Mouse (Mus musculus) layer of hippocampus, adult 11-12 months (tissue): Measurements from ENCODE around the gene Rpp14.
A peak's percentile ranks its signal among the peaks of the same experiment; 100 is the strongest.

Source experiments
- DNase-seq: peaks from one replicate; pipeline ENCODE4 v3.0.0; 2022; ENCODE audit warnings: low spot score

Rpp14 gene

DNA sequence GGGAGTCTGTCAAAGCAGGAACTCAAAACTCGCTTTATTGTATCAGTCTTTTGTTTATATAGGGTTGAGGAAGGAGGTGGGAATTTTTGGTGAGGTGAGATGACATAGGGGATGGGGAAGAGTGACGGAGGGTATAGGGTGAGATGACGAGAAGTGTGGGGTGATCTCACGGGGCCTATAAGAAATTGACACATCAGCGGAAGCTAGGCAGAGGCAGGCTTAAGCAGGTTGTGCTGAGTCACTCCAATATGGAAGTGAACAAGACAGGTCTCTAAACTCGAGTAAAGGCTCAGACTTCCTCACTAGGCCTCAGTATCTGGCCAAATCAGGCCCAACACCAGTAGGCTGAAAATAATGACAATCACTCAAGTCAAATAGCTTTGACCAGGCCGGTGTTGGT, 20.2 kb upstream of the Rpp14 start:
- DNase-seq = no peak

DNA sequence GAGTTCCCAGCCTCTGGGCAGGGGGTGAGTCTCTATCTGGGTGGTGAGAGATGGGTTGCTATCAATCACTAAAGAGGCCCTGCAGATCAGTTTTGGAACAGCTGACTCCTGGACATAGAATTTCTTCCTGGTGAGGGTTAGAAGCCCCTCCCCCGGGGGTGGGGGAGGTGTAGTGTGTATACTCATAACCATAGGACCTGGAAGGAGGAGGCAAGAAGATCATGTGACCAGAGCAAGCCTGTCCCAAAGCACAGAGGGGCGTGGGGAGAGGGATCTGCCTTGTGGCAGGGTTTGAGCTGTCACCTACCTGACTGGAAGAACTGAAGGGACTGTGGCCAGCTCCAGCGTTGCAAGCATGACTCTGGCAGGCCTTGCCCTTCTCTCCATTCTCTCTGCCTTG, 18.1 kb upstream of the Rpp14 start:
- DNase-seq = no peak

DNA sequence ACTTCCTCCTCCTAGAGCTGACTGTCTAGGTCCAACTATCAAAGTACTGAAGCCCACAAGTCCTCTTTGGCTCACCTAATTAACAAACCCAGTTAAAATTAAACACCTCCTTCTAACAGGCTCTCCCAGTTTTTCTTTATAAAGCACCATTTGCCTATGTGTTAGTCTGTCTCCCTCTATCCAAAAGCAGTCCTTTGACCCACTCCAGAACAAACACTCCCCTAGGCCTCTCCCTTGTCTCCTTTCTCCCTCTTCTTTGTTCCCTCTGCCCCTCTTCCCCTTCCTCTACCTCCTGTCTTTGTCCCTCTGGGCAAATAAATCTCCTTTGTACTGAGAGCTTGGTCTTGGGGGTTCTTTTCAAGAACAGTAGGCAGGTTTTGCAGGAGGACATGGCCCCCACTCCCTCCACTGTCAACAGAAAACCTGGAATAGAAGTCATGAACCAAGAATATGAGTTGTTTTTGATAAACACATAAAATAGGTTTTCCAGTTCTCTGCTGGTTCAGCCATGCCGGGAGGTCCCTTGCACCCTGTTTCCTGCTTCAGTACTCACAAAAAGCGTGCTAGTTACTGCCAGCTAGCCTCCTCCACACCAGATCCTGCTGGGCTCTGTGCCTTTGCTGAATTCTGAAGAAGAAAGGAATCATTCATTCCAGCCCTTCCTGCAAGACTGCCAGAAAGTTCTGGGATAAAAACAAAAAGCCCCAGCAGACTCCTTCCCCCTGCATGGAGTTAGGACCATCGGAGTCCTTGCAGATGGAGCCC, 17.4 kb upstream of the Rpp14 start:
- peak; percentile 50 for DNase-seq

DNA sequence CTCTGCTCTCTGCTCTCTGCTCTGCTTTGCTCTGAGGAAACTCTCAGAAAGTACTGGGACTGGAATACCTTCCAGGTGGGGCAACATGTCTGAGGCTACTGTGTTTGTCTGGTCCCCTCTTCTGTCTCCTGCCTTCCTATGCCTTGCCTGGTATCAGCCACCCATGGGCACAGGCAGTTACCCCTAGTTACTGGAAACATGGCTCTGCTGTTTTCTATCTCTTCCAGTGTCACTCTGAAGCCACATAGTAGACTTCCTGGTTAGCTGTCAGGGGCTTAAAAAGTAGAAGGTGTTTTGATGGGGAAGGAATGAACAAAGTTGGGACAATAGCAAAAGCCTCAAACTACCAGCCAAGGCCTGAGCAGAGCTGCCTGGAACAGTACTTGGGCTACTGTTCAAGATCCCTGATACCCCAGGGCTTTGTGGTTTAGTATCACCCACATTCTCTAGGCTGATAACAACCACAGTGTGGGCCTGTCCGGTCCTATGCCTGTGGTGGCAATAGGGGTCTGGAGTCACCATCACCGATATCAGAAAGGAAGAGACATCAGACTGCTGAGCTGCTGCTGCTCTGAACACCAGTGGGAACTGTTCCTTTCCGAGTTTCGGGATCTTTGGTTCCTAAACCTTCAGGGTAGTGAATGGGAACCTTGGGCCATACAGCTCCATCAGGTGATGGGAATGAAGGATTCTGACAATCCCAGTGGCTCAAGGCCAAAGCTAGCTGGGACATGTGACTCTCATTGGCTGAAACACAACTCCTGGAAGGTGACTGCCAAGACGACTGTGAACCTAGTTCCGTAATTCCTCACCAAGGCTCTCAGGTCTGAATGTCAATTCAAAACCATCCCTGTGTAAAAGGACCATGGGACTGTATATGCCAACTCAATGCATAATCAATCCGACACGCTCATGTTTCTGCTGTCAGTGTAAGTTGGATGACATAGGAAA, 16.1 kb upstream of the Rpp14 start:
- no peak for DNase-seq

DNA sequence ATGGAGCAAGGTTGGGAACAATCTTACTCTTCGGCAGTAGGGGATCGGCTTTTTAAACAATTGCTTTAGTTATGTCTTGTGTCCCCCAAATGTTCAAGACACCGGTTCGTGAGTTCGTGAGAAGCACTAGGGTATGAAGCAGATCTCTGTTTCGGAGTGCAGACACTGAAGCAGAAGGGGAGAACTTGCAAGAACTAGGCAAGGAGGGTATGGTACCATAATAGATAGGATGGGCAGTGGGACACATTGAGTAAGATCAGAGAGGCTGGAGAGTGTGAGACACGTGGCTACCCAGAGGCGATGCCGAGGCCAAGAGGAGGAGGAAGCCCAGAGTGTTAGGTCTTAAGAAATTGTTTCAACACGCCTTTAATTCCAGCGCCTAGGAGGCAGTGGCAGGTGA, 551 bp downstream of the Rpp14 start:
- DNase-seq = no peak

DNA sequence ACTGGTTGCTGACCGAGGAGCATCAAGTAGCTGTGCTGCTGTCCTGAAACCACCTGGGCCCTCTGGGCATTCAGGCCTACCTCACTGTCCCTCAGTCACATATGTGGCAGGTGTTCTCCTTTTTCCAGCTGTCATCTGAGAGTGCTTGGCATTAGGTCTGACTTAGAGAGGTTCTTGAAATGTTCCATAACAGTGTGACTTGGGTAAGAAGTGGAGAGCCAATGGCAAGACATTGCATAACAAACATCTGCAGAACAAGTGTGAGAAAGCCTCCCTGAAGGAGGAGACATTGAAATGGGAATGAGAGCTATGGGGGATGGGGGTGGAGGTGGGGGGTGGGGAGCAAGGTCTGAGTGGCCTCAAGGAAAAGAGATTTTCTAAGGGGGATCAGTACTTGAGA, 2.8 kb downstream of the Rpp14 start:
- DNase-seq = no peak

DNA sequence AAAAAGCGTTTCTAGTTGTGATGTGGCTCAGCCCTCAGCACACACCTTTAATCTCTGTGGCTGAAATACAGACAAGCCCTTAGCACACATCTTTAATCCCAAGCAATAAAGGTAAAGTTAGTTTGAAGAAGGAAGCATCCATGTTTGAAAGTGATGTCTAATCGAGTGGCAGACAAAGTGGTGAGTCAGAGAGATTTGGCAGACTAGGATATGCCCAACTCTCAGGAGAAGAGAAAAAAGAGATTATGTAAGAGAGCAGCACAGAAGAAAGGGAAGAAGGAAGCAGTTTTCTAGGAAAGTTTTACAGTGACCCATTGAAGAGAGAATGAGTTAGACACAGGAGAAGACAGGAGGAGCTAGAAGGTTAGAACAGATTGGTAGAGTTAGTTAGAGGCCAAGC, 8.8 kb downstream of the Rpp14 start:
- DNase-seq = no peak

DNA sequence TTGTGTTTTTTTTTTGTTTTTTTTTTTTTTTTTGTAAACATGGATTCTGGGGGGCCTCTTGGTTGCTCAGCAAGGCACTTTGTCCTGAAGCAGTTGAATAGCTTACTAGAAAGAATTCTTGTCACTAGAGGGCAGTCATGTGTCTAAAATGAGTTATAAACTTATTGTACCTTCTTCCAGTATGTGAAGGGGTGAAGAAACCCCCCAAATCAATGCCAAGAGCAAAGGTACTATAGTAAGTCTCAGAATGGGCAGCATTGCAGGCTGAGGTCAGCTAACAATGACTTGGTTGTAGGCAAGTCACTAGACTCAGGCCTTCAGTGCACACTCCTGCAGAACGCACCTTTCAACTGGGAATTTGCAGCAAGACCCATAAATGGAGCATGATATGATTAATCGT, 12.4 kb downstream of the Rpp14 start:
- no peak for DNase-seq

DNA sequence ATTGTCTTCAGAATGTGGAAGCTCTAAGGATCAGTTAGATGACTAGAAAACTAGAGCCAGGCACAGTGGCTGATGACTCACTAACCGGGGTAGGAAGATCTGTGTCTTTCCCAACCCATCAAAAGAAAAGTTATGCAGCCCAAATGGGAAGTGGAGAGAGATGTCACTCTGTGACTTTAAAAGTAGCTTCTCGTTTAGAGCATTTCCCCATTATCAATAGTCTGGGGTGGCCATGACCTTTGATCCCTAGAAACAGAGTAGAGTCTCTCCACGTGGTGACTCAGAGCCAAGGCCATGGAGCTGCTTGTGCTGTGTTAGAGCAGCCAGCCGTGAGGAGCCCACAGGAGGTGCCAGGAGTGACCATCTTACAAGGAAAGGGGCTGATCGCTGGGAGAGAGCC, 13.3 kb downstream of the Rpp14 start:
- no peak for DNase-seq

DNA sequence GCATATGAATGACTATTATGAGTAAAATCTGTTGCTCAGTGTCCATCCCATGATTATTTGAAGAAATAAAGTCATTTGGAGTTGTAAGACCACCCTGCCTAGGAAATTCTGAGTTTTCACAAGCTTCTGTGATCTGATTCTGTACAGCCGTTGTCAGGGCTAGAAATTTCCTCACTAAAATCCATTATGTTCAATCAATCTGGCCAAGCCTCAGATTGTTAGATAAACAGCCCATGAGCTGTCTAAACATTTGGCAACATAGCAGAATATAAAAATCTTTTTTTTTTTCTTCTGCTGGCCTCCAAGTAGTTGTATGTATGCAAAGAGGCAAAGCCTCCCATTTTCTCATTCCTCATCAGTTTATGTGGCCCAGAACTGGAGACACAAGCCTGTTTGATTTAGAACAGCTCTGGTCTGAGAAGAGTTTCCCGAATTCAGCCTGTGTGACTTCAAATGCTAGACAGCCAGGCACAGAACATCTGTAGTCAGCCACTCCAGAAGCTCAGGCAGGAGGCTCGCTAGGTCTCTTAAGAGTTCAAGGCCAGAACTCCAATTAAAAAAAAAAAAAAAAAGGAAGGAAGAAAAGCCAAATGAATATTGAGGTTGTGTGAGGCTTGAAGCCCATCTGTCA, 14.9 kb downstream of the Rpp14 start:
- DNase-seq = no peak

DNA sequence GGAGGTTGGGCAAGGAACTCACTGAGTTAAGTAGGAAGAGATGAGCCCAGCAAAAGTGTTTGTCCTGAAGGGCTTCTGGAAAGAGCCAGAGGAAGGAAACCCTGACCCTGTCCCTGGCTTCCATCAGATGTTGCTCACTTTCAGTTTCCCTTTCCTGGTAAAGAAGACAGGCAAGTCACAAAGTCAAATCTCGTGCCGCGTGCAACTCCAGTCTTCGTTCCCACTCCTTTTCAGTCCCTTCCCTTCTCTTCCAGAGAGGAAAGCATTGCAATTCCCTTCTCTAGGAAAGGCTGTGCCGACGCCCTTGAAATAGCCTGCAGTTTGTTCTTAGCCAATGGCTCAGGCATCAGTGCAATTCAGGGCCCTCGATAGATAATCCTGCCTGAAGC, 15.4 kb downstream of the Rpp14 start:
- no peak for DNase-seq

DNA sequence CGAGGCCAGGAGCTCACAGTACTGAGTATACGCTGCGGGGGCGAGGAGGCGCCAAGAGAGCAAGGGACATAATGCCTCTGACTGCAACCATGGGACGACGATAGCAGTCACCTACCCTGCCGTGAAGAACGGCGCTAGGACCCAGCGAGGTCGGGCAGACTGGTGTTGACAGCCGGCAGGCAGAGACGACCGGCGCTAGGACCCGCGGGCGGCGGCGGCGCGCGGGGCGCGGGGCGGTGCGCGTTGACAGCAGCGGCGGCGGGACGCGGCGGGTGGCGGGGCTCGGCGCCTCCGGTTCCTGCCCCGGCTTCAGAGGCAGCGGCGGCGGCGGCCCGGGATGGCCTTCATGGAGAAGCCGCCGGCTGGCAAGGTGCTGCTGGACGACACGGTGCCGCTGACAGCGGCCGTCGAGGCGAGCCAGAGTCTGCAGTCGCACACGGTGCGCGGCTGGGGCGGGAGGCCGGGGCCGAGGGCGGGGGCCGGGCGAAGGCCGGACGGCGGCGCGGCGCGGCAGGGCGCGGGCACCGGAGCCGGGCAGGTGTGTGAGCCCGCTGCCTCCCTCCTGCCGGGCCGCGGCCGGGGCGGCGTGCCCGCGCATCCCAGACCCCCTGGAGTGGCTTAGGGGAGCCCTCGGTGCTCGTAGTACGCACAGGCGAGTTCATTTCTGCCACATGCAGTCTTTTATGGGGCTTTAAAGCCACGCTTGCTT, 18.0 kb downstream of the Rpp14 start, which contains the start of gene Pxk:
Pxk (plus strand) TSS at position 234 of the 709 bp plus-strand sequence.
- DNase-seq = peak; percentile 90

DNA sequence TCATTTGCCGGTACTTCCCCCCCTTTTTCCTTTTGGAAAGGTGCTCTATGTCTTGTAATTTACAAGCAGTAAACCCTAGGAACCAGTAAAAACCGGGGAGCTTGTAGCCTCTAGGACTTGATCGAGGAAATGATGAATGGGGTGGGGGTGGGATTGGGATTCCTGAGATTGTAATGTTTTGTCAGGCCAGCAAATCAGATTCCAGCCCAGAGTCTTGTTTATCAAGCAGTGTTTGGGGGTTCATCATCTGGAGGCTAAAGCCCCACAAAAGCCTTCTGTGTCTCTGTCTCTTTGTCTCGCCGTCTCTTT, 18.5 kb downstream of the Rpp14 start:
- DNase-seq = no peak

DNA sequence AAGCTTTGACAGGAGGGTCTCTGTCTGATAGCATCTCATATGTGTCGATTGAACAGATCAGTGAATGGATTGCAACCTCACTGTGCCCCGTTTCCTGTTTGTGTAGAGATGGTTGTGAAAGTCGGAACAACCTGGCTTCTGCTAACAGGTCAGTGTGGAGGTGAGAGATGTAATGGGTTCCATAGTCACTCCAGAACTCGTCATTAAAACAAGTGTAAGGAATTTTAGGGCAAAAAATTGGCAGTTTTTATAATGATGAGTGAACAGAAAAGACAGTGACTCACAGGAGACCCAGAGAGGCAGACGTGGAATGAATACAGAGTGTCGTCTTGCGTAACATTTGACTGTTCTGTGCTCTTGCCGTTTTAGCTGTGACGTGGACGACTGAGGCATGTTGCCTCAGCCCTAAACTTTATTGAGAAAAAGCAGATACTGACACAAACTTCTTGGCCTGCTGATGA, 19.4 kb downstream of the Rpp14 start:
- DNase-seq = peak; percentile 37

DNA sequence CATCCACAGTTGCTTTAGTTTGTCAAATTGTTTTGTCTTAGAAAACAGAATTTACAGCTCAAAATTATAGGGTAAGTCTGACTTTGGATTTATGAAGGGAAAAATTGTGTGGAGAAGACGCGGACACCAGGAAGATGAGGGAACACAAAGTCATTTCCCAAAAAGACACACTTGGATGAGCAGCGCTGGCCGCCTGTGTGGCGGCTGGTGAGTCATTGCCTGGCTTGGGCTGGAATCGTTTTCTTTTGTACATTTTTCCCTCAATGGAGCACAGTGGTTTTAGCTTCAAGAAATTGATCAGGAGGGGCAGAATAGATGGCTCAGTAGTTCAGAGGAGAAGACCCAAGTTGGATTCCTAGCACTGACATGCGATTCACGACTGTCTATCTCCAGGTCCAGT, 21.7 kb downstream of the Rpp14 start:
- no peak for DNase-seq

DNA sequence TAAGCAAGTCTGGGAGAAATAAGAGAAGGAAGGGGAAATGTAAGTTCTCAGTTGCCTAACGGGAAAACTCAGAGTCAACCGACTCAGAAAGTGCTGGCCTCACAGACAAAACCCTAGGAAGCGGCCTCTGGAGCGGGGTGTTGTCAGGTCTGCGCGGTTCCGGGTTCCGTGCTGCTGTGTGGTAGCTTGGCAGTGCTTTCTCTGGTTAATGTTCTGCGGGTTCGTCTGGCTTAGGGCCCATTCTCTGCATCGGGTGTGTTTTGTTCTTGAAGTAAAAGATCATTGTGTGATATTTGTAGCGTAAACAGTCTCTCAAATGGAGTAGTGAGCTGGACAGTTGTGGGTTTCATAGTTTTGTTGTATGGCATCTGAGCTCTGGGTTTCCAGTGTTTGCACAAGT, 22.5 kb downstream of the Rpp14 start:
- DNase-seq = no peak

DNA sequence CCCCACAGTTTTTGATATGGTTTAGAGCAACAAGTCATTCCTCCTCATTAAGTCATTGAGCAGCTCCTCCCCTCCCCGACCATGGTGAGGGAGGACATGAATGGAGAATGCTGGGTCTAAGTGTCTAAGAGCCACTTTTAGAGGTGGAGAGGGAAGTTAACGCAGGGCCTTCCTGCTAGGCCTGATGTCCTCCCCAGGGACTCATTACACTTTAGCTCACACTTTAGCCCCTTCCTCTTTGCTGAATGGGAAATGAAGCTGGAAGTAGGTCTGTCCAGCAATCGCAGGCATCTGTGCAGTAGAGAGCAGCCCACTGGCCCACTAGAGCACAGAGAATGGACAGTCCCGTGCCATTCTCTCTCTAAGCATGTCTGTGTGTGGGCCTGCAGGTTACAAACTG, 27.9 kb downstream of the Rpp14 start:
- DNase-seq = no peak

DNA sequence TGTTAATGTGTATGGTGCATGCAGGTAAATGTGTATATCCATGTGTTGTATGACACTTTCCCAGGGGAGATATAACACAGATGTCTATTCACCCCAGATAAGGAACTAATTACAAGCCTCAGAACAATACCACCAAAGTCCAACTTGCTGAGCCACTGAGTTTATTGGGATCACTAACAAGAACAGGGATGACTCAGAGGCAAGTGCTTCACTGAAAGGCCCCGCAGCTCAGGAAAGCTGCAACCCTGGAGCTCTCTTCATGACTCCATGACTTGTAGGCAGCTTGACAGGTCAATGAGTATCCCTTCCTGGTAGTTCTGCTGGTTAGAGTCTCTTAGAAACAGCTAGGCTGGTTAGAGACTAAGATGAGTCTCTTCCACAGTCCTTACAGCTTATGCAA, 28.8 kb downstream of the Rpp14 start:
- no peak for DNase-seq

DNA sequence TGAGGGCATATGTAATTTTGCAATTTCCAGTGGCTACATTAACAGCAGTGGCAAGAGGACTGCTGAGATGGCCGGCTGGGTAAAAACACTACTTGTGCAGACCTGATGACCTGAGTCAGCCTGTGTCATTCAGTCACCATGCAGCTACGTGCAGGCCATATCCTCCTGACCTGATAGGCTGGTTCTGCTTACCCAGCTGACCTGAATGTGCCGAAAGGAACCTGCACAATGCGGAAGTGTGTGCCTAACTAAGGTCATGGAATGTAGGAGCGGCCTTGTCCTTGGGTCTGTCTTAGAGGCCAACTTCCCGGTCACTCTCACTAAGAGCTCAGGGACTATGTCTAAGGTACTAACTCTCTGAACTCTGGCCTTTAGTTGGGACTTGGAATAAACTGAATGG, 31.4 kb downstream of the Rpp14 start:
- no peak for DNase-seq

DNA sequence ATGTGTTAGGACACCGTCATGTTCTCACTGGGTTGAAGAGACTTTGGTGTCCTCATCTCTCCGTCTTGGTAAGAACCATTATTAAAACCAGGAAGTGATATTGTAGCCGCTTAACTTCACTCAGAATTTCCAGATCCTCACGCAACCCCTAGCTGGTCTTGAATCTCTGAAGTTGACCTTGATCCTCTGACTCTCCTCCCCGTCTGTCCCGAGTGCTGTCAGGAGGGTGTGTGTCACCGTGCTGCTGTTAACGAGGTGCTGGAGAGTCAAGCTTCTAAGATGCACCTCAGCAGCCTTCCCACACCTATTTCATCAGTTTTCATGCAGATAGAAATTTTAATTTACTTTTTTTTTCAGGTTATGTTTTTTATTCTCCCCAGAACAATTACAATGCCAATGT, 31.9 kb downstream of the Rpp14 start:
- DNase-seq = no peak

DNA sequence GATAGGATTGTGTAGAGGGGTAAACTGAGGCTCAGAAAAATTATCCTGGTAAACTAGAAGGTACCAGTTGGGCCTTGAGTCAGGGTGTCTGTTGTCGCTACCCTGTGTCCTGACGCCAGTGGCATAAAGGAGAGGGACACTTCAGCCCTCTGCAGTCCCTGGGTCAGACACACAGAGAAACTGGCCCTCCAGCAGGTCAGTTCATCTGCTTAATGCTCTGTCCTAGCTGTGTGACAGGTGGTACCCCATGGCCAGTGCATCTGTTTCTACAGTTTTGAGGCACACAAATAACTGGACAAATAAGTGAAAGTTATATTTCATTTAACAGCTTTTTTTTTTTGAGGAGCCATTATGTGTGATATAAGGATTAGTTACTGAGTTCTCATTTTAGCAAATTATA, 33.4 kb downstream of the Rpp14 start:
- no peak for DNase-seq

DNA sequence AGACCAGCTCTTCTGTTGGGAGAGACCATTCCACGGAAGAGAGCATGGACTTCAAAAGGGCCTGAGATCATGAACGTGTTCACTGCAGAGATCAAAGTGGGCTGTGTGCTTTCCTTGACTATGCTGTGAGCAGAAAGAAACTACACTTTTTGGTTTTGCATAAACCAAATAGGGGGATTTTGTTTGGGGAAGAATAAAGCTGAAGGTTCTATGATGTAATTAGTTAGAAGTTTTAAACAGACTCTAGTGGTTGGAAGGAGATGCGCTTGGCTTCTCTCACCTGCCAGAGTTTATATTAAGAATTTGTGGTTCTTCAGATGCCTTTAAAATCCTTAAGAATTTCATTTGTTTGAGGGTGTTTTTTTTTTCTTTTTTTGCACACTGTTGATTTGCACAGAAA, 34.1 kb downstream of the Rpp14 start:
- no peak for DNase-seq
